Mouse (Mus musculus) kidney, adult 2 months (tissue): ENCODE measurements at regions not wholly inside any gene's neighbourhood (a gene's known extent, or its start where the extent isn't known, plus 50 kb on each side); places are given as distances from the start of the nearest gene placed in this dataset.

Experiments used
- DNase-seq: peaks from one replicate; pipeline ENCODE4 v3.0.0; 2021
- H3K27ac ChIP-seq: fragments of 200-500 bp; 2 replicates; pipeline ENCODE4 v1.5.1; 2012; ENCODE audit warnings: low read depth, low read length, control low read depth, inconsistent platforms; ENCODE audit not compliant: insufficient read depth
- H3K27me3 ChIP-seq: fragments of 200-500 bp; replicated peaks from 2 replicates; pipeline ENCODE4 v1.6.1; 2012; ENCODE audit warnings: mild to moderate bottlenecking, moderate library complexity, low read length, inconsistent platforms; ENCODE audit not compliant: control insufficient read depth, insufficient read depth
- H3K36me3 ChIP-seq: fragments of 200-500 bp; 2 replicates; pipeline ENCODE4 v1.6.1; 2012; ENCODE audit warnings: mild to moderate bottlenecking, moderate library complexity, low read length, inconsistent platforms; ENCODE audit not compliant: control insufficient read depth, insufficient read depth
- H3K4me1 ChIP-seq: fragments of 200-500 bp; 2 replicates; pipeline ENCODE4 v1.6.1; 2011; ENCODE audit warnings: low read length; ENCODE audit not compliant: control insufficient read depth, insufficient read depth
- H3K4me3 ChIP-seq: fragments of 200-500 bp; 2 replicates; pipeline ENCODE4 v1.5.1; 2011; ENCODE audit warnings: mild to moderate bottlenecking, low read depth, low read length, control low read depth; ENCODE audit not compliant: insufficient read depth
- CTCF ChIP-seq: fragments of 200-500 bp; conservative IDR thresholded peaks from 2 replicates; pipeline ENCODE4 v1.5.1; 2011; ENCODE audit warnings: low read depth, mild to moderate bottlenecking, control low read depth, low read length, moderate library complexity, mixed read lengths; ENCODE audit not compliant: insufficient read depth, insufficient read length
- POLR2A ChIP-seq: fragments of 200-500 bp; IDR thresholded peaks from one replicate; pipeline ENCODE4 v1.6.1; 2011; ENCODE audit warnings: low read depth, low read length, control low read depth
- WGBS: fragments of 180-500 bp; shearing (Covaris S2); methylation state at CpG from one replicate; pipeline ENCODE4 v1.1.7; 2018; 5-methylcytosine and 5-hydroxymethylcytosine counted together

DNA sequence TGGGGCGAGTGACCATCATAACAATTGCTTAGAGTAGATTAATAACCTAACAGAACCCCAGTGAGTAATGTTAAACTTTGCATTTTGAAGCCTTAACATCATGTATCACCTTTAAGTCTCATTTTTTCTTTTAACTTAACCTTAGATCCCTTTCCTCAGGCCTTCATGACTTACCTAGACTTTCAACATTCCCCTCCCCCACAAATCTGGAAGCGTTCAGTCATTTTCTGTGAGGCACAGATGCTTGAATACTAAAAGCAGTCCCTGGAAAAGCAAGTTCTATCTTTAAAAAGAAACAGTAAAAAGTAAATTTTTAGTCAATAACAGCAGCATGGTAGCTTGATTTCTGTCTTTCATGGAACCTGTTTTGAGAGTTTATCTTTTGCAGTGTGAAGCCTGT lies 171.3 kb upstream of the Fggy start:
- 49% methylated on average over 2 of the region's 2 CpGs for WGBS
- TF ChIP-seq POLR2A (no peak), CTCF (no peak)
- no peaks in the 10 kb centered on the region for H3K27me3 ChIP-seq
- H3K4me1 ChIP-seq = peaks cover 18% of the 10 kb centered on the region; the same call in 1 of the 2 replicates
- no peak overlapping the region for H3K27ac ChIP-seq
- no peaks in the 10 kb centered on the region for H3K36me3 ChIP-seq
- peak; percentile 22 for DNase-seq
- H3K4me3 ChIP-seq = no peak overlapping the region

DNA sequence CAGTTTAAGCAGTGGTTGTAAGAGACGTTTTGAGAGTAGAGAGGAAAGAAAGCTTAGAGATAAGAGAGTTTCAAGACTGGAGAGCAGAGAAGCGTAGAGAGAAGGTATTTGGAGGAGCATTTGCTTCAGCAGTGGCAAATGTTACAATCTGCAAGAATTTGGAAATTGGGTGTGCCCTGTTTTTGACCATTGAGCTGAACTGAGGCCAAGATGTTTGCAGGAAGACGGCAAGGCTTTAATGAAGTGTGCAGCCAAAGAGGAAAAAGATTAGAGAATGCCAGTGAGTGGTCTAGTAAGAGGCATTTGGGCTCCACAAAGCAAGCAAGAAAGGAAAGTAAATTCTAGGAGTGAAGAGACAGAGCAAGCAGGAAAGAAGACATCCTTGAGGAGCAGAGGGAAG lies 168.8 kb upstream of the Fggy start:
- H3K4me1 ChIP-seq = peaks cover 20% of the 10 kb centered on the region; the same call in 1 of the 2 replicates
- no peaks in the 10 kb centered on the region for H3K36me3 ChIP-seq
- H3K4me3 ChIP-seq = no peak overlapping the region
- TF ChIP-seq POLR2A (no peak), CTCF (no peak)
- WGBS = 64% methylated on average over 3 of the region's 3 CpGs
- H3K27ac ChIP-seq = peak overlapping the region; percentile 67
- H3K27me3 ChIP-seq = no peaks in the 10 kb centered on the region
- peak; percentile 61 for DNase-seq

- no peak overlapping the region for H3K4me3 ChIP-seq
- WGBS = 49% methylated on average over 2 of the region's 2 CpGs
- TF ChIP-seq POLR2A (no peak), CTCF (no peak)
- H3K36me3 ChIP-seq = no peaks in the 10 kb centered on the region
- H3K4me1 ChIP-seq = peaks cover 20% of the 10 kb centered on the region; the same call in 1 of the 2 replicates
- peak; percentile 76 for DNase-seq
- peak overlapping the region; percentile 64 for H3K27ac ChIP-seq
- H3K27me3 ChIP-seq = no peaks in the 10 kb centered on the region
Observed at GRCm38 (mm10) chr4:95389647-95390046, 167.7 kb upstream of the Fggy start.

GRCm38 (mm10) chr4:95390549-95390948 lies 166.8 kb upstream of the Fggy start:
- no peak overlapping the region for H3K4me3 ChIP-seq
- peaks cover 16% of the 10 kb centered on the region; the same call in 1 of the 2 replicates for H3K4me1 ChIP-seq
- DNase-seq = no peak
- H3K36me3 ChIP-seq = no peaks in the 10 kb centered on the region
- no peaks in the 10 kb centered on the region for H3K27me3 ChIP-seq
- no peak for TF ChIP-seq POLR2A
- TF ChIP-seq CTCF = no peak
- peak overlapping the region; percentile 56; the same call in 1 of the 2 replicates for H3K27ac ChIP-seq

- 64% methylated on average over 3 of the region's 3 CpGs for WGBS
- TF ChIP-seq POLR2A = no peak
- no peak for TF ChIP-seq CTCF
- Histone ChIP-seq H3K4me3 (no peak overlapping the region), H3K36me3 (no peaks in the 10 kb centered on the region), H3K27me3 (no peaks in the 10 kb centered on the region), H3K4me1 (0 out of 2 replicates have a peak, but pooled peaks cover 3% of the 10 kb centered on the region), H3K27ac (no peak overlapping the region)
- DNase-seq = peak; percentile 37
Observed at GRCm38 (mm10) chr4:95395746-95396145, 161.6 kb upstream of the Fggy start.

DNA sequence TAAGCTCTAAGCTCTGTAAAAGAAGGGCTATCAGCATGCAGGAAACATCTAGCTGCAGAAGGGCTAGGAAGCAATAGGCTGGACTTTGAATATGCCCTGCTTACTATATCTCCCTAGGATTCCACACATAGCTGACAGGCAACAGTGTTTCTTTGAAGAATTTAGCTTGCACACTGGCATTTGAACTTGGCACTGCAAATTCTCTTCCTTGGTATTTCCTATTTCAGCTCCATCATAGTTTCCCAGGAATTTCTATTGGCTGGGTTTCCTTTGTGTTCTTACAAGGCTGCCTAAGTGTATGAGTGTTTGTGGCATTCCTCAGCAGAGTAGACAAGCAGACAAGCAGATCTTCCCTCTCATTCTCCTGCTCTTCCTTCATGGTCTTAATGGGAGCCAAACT lies 159.0 kb upstream of the Fggy start:
- no peaks in the 10 kb centered on the region for H3K36me3 ChIP-seq
- H3K4me3 ChIP-seq = no peak overlapping the region
- H3K4me1 ChIP-seq = no peaks in the 10 kb centered on the region
- H3K27ac ChIP-seq = no peak overlapping the region
- TF ChIP-seq CTCF (no peak), POLR2A (no peak)
- DNase-seq = no peak
- H3K27me3 ChIP-seq = no peaks in the 10 kb centered on the region

DNA sequence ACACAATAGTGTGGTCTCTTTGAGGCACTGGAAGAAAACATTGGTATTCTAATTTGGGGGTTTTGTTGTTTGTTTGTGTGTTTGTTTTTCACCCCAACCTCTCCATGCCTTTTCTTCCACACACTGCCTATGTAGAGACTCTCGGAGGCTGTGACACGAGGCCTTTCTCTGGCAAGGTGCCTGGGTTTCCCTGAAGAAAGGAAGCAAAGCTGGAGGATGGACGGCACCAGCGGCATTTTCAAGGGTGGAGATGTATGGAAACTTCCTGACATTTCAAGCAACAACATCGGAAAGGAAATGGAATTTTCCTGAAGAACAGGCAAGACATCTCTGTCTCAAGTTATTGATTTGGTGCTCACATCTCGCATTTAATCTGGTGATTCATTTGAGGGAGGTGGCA lies 155.0 kb upstream of the Fggy start:
- no peak overlapping the region for H3K27ac ChIP-seq
- WGBS = 68% methylated on average over 6 of the region's 6 CpGs
- H3K4me3 ChIP-seq = no peak overlapping the region
- H3K36me3 ChIP-seq = no peaks in the 10 kb centered on the region
- H3K27me3 ChIP-seq = no peaks in the 10 kb centered on the region
- no peaks in the 10 kb centered on the region for H3K4me1 ChIP-seq
- DNase-seq = peak; percentile 20
- TF ChIP-seq POLR2A (no peak), CTCF (no peak)
